Mouse (Mus musculus): ENCODE measurements around the gene Olfr1143. TPM values are rescaled to one million over a fixed set of nuclear protein-coding genes. Genes with fewer than 3 reads are reported as not detected.

Olfr1143 gene
- not detected in 2 replicates for polyA plus RNA-seq (2021; fragmentation: Nextera tagmentation)
- long read RNA-seq, experiment 1 = 0 reads
- long read RNA-seq, experiment 2 = 0 reads

GRCm38 (mm10) chr2:87800292-87800691, at the start of gene Olfr1143:
Gene Olfr1143, plus strand, starts transcription at chr2:87800592.

DNA sequence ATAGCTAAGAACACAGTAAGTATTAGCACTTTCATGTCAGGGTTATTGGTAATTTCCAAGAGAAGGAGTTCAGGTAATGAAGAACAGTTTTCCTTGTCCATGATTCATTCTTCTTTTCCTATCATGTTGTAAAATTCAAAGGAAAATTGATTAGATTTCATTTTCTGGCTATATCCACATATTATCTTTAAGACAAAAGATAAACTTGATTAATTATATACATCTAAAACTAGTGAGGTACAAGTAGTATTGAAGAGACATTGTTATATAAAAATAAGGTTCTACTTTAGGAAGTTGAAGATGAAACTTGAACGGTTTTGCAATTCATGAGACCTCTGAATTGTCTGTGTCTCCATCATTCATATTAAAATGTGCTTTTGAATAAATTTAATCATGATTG, 46.5 kb upstream of the Olfr1143 start, which contains the start of gene Olfr1141:
Gene Olfr1141 (minus strand): TSS at position 101 of the 400 bp plus-strand sequence.

DNA sequence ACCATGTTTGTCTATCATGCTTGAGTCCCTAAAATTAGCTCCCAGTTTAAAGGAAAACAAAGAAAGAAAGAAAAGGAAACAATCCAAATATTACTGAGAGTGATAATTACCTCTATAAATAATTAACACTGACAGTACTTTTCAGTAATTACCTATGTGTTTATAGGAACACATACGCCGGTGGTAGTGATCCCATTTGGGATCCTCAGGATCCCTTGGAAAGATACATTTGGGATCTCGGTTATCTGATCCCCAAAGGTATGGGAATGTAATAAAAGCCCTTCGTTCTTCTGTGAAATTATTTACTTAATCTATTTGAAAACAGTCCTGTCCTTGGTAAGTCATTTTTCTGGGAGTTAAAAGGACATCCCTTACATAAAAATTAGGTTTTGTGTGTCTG, 21.2 kb upstream of the Olfr1143 start, which contains the start of gene Olfr152:
Gene Olfr152 (plus strand): TSS at position 301 of the 400 bp plus-strand sequence.

DNA sequence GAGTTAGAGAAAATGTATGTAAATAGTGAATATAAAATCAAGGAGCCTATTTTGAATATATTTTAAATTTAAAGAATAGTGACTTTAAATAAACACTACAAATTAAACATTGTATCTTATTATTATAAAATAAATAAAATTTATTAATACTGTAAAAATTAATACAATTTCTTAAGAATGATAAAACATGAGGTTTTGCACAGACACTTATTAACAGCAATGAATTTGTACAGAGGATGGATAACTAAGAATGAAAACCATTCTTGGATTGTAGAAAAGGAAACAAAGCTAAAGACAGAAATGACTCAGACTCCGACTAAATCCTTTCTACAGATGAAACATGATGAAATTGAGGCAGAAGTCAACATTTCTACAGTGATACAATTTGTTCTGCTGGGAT, 9.1 kb downstream of the Olfr1143 start, which contains the start of gene Olfr1145:
Gene Olfr1145 (plus strand): TSS at position 301 of the 400 bp plus-strand sequence.

GRCm38 (mm10) chr2:87830233-87830632, 29.8 kb downstream of the Olfr1143 start, which contains the start of gene Olfr1148:
Gene Olfr1148, plus strand, starts transcription at chr2:87830533.

GRCm38 (mm10) chr2:87843693-87844092, 43.3 kb downstream of the Olfr1143 start, which contains the start of gene Olfr1150-ps1:
Gene Olfr1150-ps1, plus strand, starts transcription at chr2:87843993.

Other genes starting within 250 kb of the Olfr1143 start
- not detected in 2 replicates for gene Olfr1129, start 226.7 kb upstream of the Olfr1143 start, polyA plus RNA-seq (2021; fragmentation: Nextera tagmentation)
- not detected in 2 replicates for gene Olfr1130, start 194.4 kb upstream of the Olfr1143 start, polyA plus RNA-seq (2021; fragmentation: Nextera tagmentation)
- gene Olfr1131, start 173.5 kb upstream of the Olfr1143 start, polyA plus RNA-seq (2021; fragmentation: Nextera tagmentation) = not detected in 2 replicates
- gene Olfr1132, start 163.1 kb upstream of the Olfr1143 start, polyA plus RNA-seq (2021; fragmentation: Nextera tagmentation) = not detected in 2 replicates
- gene Olfr1133, start 153.2 kb upstream of the Olfr1143 start, polyA plus RNA-seq (2021; fragmentation: Nextera tagmentation) = not detected in 2 replicates
- gene Olfr1134, start 142.1 kb upstream of the Olfr1143 start, polyA plus RNA-seq (2021; fragmentation: Nextera tagmentation) = not detected in 2 replicates
- not detected in 2 replicates for gene Olfr1135, start 126.9 kb upstream of the Olfr1143 start, polyA plus RNA-seq (2021; fragmentation: Nextera tagmentation)
- gene Olfr1136, start 106.6 kb upstream of the Olfr1143 start, polyA plus RNA-seq (2021; fragmentation: Nextera tagmentation) = not detected in 2 replicates
- gene Olfr1137, start 87.4 kb upstream of the Olfr1143 start, polyA plus RNA-seq (2021; fragmentation: Nextera tagmentation) = not detected in 2 replicates
- not detected in 2 replicates for gene Olfr1138, start 60.6 kb upstream of the Olfr1143 start, polyA plus RNA-seq (2021; fragmentation: Nextera tagmentation)
- not detected in 2 replicates for gene Olfr1140, start 56.8 kb upstream of the Olfr1143 start, polyA plus RNA-seq (2021; fragmentation: Nextera tagmentation)
- gene Olfr1141, start 46.6 kb upstream of the Olfr1143 start, polyA plus RNA-seq (2021; fragmentation: Nextera tagmentation) = not detected in 2 replicates
- not detected in 2 replicates for gene Olfr152, start 21.1 kb upstream of the Olfr1143 start, polyA plus RNA-seq (2021; fragmentation: Nextera tagmentation)
- not detected in 2 replicates for gene Olfr1145, start 9.2 kb downstream of the Olfr1143 start, polyA plus RNA-seq (2021; fragmentation: Nextera tagmentation)
- not detected in 2 replicates for gene Olfr1148, start 29.9 kb downstream of the Olfr1143 start, polyA plus RNA-seq (2021; fragmentation: Nextera tagmentation)
- not detected in 2 replicates for gene Olfr1150-ps1, start 43.4 kb downstream of the Olfr1143 start, polyA plus RNA-seq (2021; fragmentation: Nextera tagmentation)
- not detected in 2 replicates for gene Olfr1151, start 55.3 kb downstream of the Olfr1143 start, polyA plus RNA-seq (2021; fragmentation: Nextera tagmentation)
- gene Olfr1152, start 65.9 kb downstream of the Olfr1143 start, polyA plus RNA-seq (2021; fragmentation: Nextera tagmentation) = not detected in 2 replicates
- gene Olfr1153, start 94.4 kb downstream of the Olfr1143 start, polyA plus RNA-seq (2021; fragmentation: Nextera tagmentation) = not detected in 2 replicates
- gene Olfr1154, start 104.6 kb downstream of the Olfr1143 start, polyA plus RNA-seq (2021; fragmentation: Nextera tagmentation) = not detected in 2 replicates
- not detected in 2 replicates for gene Olfr1155, start 144.5 kb downstream of the Olfr1143 start, polyA plus RNA-seq (2021; fragmentation: Nextera tagmentation)
- gene Olfr1156, start 152.5 kb downstream of the Olfr1143 start, polyA plus RNA-seq (2021; fragmentation: Nextera tagmentation) = not detected in 2 replicates
- not detected in 2 replicates for gene Olfr1157, start 167.7 kb downstream of the Olfr1143 start, polyA plus RNA-seq (2021; fragmentation: Nextera tagmentation)
- not detected in 2 replicates for gene Olfr74, start 174.1 kb downstream of the Olfr1143 start, polyA plus RNA-seq (2021; fragmentation: Nextera tagmentation)
- gene Olfr1158, start 189.5 kb downstream of the Olfr1143 start, polyA plus RNA-seq (2021; fragmentation: Nextera tagmentation) = not detected in 2 replicates
- not detected in 2 replicates for gene Olfr1160, start 207.7 kb downstream of the Olfr1143 start, polyA plus RNA-seq (2021; fragmentation: Nextera tagmentation)
- not detected in 2 replicates for gene Olfr1161, start 222.2 kb downstream of the Olfr1143 start, polyA plus RNA-seq (2021; fragmentation: Nextera tagmentation)
- gene Olfr73, start 237.1 kb downstream of the Olfr1143 start, polyA plus RNA-seq (2021; fragmentation: Nextera tagmentation) = not detected in 2 replicates